Mouse (Mus musculus) CD8-positive naive resting alpha-beta T cell, adult 2 months (primary cell): ENCODE measurements around the gene Dbt.

Experiments used
- DNase-seq, 2 experiments: peaks; one replicate each; pipeline ENCODE4 v3.0.0; 2022; ENCODE audit warnings: low read depth in 2 of 2, low spot score in 2 of 2

Gene Dbt

DNA sequence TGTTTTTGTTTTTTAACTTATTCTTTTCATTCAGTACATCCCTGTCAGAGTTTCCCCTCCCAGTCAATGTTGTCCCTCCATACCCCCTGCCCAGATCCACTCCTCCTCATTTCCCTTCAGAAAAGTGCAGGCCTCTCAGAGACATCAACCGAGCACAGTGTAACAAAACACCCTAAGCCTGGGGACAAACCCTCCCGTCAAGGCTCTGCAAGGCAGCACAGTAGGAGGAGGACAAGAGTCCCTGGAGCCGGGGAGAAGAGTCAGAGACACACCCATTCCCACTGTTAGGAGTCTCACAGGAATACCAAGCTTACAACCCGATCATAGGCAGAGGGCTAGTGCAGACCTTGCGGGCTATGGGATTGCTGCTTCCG, 24.3 kb downstream of the Dbt start:
- DNase-seq: no peak

DNA sequence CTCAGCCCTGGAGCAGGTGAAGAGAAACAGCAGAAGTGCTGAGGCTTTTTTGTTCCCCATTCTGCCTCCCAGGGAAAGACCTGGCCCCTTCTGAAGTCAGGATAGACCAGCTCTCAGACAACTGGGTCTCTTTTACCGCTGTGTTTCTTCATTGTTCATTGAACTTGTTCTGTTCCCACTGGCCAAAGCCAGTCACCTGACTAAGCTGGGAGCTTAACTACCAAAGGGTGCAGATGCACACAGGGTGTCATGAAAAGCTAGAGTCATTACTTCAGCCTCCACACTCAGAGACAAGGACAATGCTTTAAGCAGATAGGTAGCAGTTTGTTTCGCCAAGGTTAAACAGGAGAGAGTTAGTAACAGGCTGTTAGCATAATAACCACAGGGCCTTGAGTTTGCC, 29.2 kb downstream of the Dbt start:
- no peak for DNase-seq

DNA sequence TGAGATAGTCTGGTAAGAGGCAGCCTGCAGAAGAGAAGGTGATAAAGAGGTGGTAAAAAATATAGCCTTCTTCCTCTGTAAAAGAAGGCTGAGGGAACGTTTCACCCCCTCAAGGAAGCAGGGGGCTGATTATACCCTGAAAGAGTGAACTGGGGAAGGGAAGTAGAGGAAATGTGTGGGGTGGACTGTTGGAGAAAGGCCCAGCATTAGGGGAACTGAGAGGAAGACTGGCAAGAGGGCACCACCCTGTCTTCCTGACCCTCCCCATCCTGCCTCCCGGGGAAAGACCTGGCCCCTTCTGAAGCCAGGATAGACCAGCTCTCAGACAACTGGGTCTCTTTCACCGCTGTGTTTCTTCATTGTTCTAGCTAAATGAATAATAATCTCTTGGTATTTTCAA, 29.7 kb downstream of the Dbt start:
- no peak for DNase-seq

DNA sequence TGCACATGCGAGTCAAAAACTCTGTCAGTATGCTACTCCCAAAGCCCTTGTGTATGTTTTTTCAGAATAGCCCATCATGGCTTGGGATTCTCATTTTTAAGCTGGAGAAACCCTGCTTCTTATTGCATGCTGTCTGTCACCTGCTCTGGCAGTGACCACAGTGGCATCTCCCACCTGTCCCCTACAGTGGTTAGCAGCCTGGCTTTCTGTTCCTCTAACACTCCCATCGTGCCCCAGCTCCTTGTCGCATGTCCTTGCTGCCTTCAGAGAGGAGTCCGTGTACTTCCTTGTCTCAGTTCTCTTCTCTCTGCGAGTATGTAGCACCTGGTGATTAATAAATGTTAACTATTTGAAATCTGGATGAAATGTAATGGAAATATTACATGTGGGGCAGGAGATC, 34.6 kb downstream of the Dbt start:
- DNase-seq: no peak

DNA sequence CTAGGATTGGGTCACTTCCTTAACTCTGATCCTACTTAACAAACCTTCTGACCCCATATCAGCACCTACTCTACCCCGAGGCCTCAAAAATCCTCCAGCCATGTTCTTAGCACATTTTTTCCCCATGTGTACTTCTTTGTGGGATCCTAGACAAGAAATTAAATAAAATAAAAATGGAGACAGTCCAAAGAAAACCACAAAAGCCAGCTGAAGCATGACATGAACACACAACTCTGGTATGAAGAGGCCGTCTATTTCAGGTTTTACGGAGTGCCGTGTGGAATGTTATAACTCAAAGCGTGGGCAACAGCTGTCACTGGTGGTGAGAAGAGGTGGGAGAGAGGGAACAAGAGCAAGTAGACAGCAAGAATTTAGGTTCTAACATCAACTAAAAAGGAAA, 38.5 kb downstream of the Dbt start:
- DNase-seq: no peak

DNA sequence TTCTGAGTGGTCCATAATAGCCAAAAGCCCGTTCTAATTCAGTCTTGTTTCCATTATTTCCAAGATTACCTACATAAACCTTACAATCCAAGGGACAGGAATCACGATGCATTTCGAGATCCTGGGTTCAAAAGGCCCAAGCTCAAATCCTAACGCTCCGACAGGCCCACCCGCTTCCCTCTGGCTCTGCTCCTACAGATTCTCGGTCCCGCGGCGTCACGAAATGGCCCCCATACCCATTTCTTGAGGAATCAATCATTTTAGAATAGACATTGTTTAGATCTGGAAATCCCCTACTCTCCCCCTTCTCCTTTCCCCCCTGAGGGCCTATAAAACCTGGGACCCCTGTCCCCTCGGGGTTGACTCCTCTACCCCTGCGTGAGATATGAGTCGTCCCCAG, 48.4 kb downstream of the Dbt start:
- peak in 1 of 2 experiments; percentile 9 for DNase-seq

DNA sequence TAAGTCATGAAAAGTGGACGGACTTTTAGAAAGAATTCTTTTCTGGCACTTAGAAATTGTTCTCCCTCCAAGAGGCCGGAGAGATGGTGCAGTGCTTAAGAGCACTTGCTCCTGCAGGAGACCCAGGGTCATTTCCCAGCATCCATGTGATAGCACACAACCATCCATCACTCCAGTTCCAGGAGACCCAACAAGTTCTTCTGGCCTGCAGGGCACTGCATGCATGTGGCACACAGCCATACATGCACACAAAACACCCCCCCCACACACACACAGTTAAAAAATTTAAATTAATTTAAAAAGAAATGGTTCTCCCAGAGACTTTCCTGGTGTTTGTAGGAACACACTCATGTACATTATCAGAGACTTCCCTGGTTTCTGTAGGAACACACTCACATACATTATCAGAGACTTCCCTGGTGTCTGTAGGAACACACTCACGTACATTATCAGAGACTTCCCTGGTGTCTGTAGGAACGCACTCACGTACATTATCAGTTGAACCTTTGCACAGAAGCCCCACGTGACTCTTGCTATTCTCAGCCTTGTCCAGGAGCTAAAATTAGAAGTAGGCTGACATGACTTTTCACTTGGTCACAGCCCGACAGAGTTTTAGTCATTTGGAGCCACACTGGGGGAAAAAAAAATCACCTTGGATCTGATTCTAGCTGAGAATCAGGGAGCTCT, 49.7 kb downstream of the Dbt start, which contains the start of gene Lrrc39:
TSS of gene Lrrc39 (plus strand) at position 566 of the 687 bp plus-strand sequence.
- no peak for DNase-seq

DNA sequence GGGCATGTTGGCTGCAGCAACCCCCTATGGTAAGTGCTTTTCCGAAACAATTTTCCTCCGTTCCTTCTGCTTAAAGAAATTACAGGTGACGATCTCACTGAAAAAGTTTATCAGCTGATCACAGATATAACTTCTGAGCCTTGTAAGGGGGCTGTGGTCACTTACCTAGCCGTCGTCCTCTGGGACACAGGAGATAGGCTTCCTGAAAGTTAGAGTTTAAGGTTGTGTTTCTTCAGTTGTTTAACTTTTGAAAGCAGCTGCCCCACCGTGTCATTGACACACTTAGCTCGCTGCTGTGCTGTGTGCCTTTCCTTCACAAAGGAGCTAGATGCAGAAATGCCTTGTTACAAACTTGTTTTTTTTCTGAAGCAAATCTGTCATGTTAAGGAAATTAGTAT, 50.2 kb downstream of the Dbt start:
- no peak for DNase-seq

DNA sequence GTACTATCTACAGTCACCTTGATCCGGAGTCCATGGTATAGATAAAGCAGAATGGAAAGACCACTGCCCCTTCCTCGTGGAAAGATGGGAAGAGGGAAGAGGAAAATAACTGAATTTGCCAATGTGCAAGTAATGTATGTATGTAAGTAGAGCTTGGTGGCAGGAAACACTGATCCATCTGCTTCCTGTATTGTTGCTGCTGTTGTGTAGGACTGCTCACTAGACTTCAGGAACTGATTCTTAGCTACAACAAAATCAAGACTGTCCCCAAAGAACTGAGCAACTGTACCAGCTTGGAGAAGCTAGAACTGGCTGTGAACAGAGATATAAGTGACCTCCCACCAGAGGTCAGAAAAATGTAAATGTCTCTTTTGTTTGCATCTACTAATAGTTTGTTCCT, 57.8 kb downstream of the Dbt start:
- DNase-seq: no peak

DNA sequence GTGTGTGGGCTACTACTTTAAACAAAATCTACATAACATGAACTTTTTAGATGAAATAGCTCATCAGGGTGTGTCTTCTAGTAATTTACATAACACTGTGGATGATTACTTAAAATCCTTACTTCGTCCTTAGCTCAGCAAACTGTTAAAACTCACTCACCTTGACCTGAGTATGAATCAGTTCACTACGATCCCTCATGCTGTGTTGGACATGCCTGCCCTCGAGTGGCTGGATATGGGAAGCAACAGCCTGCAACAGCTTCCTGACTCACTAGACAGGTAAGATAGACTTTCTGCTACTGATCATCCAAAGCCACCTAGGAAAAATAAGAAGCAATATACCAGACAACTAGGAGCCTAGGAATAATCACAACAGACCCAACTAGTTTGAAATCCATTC, 64.4 kb downstream of the Dbt start:
- DNase-seq: no peak

DNA sequence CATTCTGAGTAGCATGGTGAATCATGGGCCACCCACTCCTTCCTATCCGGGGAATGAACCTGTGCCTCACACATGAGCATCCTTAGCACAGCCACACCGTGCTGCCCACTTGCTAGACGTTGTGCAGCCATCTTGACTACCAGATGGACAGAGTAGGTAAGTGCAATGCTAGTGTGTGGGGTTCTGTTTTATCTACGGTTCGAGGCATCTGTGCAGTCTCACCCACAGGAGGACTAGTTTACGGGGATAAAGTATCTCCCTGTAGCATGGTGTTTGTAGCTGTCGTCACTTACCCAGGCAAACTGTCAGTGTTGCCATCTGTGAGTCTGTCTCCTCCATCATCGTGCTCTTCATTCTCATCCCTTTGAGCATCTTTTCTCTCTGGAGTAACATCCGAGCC, 69.3 kb downstream of the Dbt start:
- DNase-seq: no peak

DNA sequence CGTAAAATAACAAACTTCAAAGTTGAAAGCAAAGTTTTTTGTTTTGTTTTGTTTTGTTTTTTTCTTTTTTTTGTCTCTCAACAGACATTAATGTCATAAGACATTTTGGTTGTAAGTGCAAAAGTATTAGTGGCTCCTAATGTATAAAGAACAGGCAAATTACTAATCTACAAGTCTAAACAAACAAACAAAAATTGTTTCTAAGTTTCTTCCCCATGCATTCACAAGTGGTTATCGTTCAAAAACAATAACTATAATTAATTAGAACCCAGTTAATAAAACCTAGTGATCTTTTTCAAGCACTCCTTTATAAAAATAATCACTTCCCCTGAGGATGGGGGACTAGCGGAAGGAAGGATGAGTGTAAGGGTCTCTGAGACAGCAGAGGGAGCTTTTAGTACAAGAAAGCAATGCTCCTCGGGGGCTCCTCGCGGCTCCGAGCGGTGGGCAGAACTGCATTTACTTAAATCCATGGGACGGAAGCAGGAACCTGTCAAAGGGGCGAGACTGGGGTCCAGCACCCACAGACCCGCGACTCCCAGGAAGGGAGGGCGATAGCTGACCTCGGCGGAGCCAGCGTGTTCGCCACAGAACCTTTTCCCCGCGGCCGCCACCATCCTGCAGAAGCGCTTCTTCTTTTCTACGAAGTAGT, 81.3 kb downstream of the Dbt start:
- no peak for DNase-seq

DNA sequence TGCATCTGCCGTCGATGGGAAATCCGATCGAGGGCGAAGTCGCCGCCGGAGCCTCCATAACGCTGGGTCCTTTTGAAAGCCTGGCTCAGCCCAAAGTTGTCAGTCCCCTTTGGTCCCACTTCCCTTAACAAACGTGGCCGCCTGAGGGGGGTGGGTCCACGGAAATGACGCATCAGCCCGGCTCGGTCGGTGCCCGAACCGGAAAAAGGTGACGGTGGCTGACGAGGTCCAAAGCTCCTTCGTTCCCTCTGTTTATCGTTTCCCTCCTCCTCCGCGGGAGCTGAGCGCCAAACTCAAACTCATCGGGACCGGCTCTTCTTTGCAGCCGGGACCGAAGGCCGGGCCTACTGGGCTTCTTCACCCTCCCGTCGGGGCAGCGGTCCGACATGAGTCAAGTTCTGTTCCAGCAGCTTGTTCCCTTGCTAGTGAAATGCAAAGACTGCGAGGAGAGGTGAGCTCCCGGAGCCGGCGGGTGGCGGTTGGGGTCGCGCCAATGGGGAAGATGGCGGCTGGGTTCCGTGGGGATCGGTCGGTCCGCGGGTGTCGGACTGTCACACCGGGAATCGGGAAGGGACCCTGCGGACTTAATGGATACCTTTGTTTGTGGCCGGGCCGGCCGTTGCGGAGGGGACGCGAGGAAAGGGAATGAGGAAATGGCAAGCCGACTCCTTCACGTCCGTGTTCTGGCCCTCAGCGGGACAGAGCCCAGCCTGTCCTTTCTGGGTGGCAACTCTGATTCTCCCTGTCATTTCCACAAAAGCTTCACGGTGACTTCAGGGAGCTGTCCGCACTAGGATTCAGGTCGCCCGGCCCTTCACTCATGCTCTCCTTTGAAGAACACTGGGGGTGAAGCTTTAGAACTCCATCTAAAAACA, 82.1 kb downstream of the Dbt start, which contains the start of gene Sass6:
TSS of gene Sass6 (plus strand) at position 255 of the 875 bp plus-strand sequence.
- DNase-seq: peak; percentile 92 to 96

DNA sequence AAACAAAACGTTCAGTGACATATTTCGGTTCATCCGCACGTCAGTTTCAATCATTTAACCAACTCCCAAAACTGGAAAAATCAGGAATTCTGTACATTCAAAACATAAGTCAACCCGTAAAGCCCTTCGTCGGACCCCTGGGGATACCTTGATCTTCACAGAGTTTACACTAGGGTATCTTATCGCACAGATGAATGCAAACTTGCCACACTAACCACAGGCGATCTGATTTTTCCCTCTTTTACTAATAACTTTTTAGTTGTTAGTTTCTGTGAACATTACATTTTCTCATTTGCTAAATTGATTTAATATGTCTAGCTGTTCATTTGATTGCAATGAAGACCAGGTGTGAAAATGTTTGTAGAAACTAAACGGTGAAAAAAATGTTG, 82.7 kb downstream of the Dbt start:
- no peak for DNase-seq
